Mouse (Mus musculus): ENCODE results near the gene Kalrn. TPM values are rescaled to one million over a fixed set of nuclear protein-coding genes. Genes with fewer than 3 reads are reported as not detected.

Kalrn gene
- total RNA-seq, 2 experiments from 2014 or later, result 1.1 TPM; not detected in 1

- no peak for ATAC-seq (replicated peaks; ENCODE audit: low FRiP score, poor library complexity, severe bottlenecking)
Observed at GRCm38 (mm10) chr16:34445666-34446065, 127.7 kb downstream of the Kalrn start.

DNA sequence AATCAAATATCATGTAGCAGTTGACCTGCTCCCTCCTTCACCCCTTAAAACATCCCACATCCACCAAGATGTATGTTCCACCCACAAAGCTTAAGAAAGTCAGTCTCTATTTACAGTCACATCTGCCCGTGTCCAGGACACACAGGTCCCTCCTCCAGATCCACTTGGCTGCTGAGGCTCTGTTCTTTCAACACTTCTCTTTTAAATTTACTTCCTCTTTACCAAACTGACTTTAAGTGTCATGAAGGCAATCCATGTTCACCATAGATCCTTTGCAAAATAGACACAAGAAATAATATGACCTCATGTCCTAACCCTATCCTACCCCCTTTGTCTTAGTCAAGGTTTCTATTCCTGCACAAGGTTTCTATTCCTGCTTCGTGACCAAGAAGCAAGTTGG is 131.6 kb downstream of the Kalrn start:
- no peak for ATAC-seq (replicated peaks; ENCODE audit: low FRiP score, poor library complexity, severe bottlenecking)

DNA sequence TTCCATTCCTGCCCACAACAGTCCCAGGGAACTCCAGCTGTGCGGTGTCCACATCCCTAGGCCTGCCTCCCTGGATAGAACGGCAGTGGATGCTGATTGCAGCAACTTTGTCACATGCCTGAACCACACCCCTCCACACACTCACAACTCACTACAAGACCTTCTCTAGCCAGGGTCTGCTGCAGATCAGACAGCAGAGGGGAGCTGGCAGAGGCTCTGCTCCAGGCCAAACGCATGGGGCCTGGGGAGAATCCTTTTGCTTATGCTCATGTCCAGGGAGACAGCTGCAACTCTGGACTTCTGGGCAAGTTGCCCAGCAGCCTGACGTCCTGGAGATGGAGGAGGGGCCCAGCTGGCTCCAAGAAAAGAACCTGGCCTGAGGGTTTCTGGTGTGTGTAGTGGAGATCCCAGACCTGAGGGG is 132.3 kb downstream of the Kalrn start:
- no peak for ATAC-seq (replicated peaks; ENCODE audit: low FRiP score, poor library complexity, severe bottlenecking)

- no peak for ATAC-seq (replicated peaks; ENCODE audit: low FRiP score, poor library complexity, severe bottlenecking)
Observed at GRCm38 (mm10) chr16:34440019-34440615, 133.2 kb downstream of the Kalrn start.

DNA sequence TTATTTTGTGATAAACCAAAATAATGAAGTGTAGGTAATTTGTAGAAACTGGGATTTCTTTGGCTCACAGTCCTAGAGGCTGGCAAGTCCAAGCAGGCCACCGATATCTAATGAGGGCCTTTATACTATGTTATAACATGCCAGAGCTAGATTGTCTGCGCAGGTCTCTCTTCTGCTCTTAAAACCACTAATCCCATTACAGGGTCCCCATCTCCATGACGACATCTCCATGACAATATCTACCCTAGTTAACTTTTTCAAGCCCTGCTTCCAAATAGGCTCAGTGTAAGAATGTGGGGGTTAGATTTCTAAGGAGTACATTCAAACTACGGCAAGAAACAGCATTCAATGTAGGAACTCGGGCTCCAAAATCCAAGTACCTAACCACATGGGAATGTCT is 143.2 kb downstream of the Kalrn start:
- ATAC-seq (replicated peaks; ENCODE audit: low FRiP score, poor library complexity, severe bottlenecking), result no peak

DNA sequence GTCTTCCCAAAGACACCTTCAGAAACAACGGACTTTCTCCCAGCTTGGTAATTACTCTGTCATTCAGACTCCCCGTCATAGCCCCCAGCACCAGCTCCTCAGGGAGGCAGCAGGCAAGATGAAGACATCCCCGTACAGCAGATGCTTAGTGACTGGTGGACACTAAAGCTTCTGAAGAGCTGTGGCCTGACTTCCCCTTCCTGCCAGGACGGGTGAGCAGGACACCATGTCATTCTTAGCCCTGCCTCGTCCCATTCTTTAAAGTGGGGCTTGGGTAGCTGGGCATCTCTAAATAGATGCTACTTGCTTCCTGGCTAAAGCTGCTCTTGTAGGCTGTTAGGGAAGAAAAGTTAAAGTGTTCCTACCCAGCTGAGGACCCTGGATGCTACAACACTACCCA is 145.7 kb downstream of the Kalrn start:
- no peak for ATAC-seq (replicated peaks; ENCODE audit: low FRiP score, poor library complexity, severe bottlenecking)

- ATAC-seq (replicated peaks; ENCODE audit: low FRiP score, poor library complexity, severe bottlenecking), result no peak
Observed at GRCm38 (mm10) chr16:34421473-34421872, 151.9 kb downstream of the Kalrn start.

DNA sequence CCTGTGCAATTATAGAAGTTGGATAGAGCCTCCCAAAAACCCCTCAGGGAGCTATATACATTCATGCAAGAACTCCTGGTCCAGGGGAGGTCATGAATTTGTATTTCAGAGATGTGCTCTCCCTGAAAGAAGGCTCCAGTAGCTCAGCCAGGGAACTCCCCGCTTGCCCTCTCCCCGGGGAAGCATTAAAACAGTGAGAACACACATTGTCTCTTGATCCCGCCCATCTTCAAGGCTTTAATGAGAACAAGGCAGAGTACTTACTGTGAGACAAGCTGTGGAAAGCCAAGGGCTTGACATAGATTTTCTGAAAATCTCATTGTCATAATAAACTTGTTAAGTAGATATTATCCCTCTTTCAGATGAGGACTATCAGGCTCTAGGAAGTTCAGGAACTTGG is 155.4 kb downstream of the Kalrn start:
- ATAC-seq (replicated peaks; ENCODE audit: low FRiP score, poor library complexity, severe bottlenecking), result no peak

- no peak for ATAC-seq (replicated peaks; ENCODE audit: low FRiP score, poor library complexity, severe bottlenecking)
Observed at GRCm38 (mm10) chr16:34417383-34417782, 155.9 kb downstream of the Kalrn start.

GRCm38 (mm10) chr16:34414581-34414980 is 158.8 kb downstream of the Kalrn start:
- ATAC-seq (replicated peaks; ENCODE audit: low FRiP score, poor library complexity, severe bottlenecking), result no peak

- ATAC-seq (replicated peaks; ENCODE audit: low FRiP score, poor library complexity, severe bottlenecking), result no peak
Observed at GRCm38 (mm10) chr16:34413868-34414333, 159.4 kb downstream of the Kalrn start.

GRCm38 (mm10) chr16:34407036-34407435 is 166.3 kb downstream of the Kalrn start:
- ATAC-seq (replicated peaks; ENCODE audit: low FRiP score, poor library complexity, severe bottlenecking), result no peak

- ATAC-seq (replicated peaks; ENCODE audit: low FRiP score, poor library complexity, severe bottlenecking), result no peak
Observed at GRCm38 (mm10) chr16:34405094-34405493, 168.2 kb downstream of the Kalrn start.

GRCm38 (mm10) chr16:34401216-34401615 is 172.1 kb downstream of the Kalrn start:
- no peak for ATAC-seq (replicated peaks; ENCODE audit: low FRiP score, poor library complexity, severe bottlenecking)

- no peak for ATAC-seq (replicated peaks; ENCODE audit: low FRiP score, poor library complexity, severe bottlenecking)
Observed at GRCm38 (mm10) chr16:34400102-34400728, 173.1 kb downstream of the Kalrn start.

DNA sequence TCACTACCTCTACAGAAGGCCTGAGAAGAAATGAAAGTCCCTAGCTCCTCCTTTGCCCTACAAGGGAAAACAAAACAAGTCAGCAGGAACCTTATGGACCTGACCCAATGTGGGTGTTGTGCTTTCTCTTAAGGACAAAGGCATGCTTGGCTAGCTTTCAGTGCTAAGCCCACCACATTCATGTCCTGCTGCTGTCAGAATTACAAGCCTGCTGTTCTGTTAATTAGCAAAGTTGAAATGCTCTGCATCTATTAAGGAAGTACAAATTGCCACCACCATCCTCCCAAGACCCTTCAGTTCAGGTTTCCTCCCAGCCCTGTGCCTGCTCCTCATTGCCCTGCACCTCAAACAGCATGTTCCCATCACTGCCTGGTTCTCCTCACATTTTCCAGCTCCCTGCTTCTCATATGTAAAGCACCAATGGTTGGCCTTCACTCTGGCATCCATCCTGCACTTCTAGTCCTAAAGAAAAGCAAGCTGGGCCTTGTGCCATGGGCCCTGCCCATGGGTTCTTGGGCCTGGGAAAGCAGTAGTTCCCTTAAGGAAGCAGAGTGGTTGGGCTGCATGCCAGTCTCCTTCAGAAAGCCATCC is 178.0 kb downstream of the Kalrn start:
- ATAC-seq (replicated peaks; ENCODE audit: low FRiP score, poor library complexity, severe bottlenecking), result no peak

DNA sequence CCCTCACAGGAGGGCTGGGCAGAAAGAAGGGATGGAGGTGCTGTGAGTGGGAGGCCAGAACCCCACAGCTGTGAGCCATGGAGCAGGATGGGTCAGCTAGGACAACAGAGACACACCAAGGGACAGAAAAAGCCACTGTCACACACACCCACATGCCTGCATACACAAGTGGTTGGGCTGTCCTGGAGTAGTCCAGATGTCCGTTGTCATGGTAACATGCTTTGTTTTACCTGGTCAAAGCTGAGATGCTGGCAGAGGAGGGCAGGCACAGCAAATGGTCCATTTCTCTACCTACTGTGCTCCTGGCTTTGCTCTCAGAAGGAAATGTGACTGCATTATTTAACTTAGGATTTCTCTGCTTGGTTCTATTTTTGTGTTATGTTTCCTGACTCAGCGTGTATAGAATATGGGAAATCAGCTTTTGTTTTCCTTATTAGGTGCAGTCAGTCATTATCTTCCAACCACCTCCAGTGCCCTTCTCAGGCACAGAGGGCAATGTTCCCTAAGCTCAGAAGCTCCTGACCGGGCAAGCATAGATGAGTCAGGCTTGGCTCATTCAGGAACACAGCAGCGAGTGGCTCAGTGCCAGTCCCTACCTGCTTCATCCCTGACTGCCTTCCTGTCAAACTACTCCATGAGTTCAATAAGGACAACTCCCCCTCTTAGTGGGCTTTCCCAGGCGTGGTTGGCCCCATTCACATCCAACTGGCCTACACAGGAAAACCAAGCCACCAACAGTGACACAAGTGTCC is 183.6 kb downstream of the Kalrn start:
- no peak for ATAC-seq (replicated peaks; ENCODE audit: low FRiP score, poor library complexity, severe bottlenecking)

DNA sequence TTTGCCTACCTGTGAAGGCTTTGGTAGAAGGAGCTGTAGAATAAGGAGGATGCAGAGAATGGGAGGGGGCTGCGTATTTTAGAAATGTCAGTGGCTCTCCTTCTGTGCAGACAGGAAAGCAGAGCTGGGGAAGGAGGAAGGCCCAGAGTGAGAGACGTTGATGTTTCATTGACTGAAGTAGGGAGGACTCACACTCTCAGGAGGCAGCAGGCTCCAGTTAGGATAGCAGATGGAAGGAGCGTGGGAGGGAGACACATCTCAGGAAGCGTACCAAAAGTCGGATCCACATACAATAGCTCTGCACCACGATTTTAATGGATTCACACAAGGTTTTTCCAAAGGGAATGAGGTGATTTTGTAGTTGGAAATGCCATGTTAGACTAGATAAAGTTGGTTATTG is 184.5 kb downstream of the Kalrn start:
- ATAC-seq (replicated peaks; ENCODE audit: low FRiP score, poor library complexity, severe bottlenecking), result no peak

- no peak for ATAC-seq (replicated peaks; ENCODE audit: low FRiP score, poor library complexity, severe bottlenecking)
Observed at GRCm38 (mm10) chr16:34385065-34385464, 188.3 kb downstream of the Kalrn start.

GRCm38 (mm10) chr16:34382992-34383391 is 190.3 kb downstream of the Kalrn start:
- no peak for ATAC-seq (replicated peaks; ENCODE audit: low FRiP score, poor library complexity, severe bottlenecking)

All from erythroid progenitor cell, adult 5-6 weeks (primary cell).